ENCODE assay signal across 38 mouse cellular contexts in the genomic region with DNA sequence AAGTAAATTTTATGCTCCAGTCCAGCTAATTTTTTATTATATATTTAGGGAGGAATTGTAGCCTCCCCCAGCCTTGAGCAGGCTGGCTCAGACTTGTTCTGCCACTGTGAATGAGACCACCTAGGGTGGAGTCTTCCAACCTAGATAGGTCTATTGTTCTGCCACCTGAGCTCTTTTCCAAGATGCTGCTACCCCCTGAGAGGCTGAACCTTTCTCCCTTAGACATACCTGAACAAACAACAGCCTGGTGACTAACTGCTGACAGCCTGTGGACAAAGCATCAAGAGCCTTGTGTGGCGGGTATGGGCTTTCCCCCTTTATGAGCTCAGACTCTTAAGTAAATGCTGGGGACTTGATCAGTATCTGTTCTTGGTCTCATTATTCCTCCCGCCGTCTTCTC. TPM values are rescaled to one million over a fixed set of nuclear protein-coding genes. Genes with fewer than 3 reads are reported as not detected.
"Had no signal": no experiment of that assay in that cellular context is flagged by ENCODE, and none has a peak within 500 bp of the region (broad histone marks: within the 10 kb centered on the region; RNA-seq: fewer than 3 reads in every experiment).

No protein-coding gene starts in this region.

RNA-seq across cellular contexts. Expression of a gene that starts 54.0 kb away (rescaled TPM):
- total RNA-seq: left cerebral cortex, postnatal 25 days; left cerebral cortex, postnatal 36 days; left cerebral cortex, postnatal 4 days; liver, adult 2 months; megakaryocyte progenitor cell, adult 5-6 weeks; megakaryocyte, adult 5-6 weeks; megakaryocyte-erythroid progenitor cell, adult 5-6 weeks; midbrain, postnatal 0 days; monocyte, adult 5-6 weeks had no signal
- polyA plus RNA-seq: limb, embryonic 10.5 days; limb, embryonic 11.5 days; limb, embryonic 12.5 days; limb, embryonic 14.5 days; limb, embryonic 15.5 days; liver, adult 2 months; liver, embryonic 11.5 days; liver, embryonic 12.5 days; liver, embryonic 13.5 days; liver, embryonic 14.5 days; liver, embryonic 15.5 days; liver, embryonic 16.5 days; liver, postnatal 0 days; lung, adult 2 months; lung, embryonic 14.5 days; lung, embryonic 15.5 days; lung, embryonic 16.5 days; lung, postnatal 0 days; macrophage; midbrain, embryonic 10.5 days; midbrain, embryonic 11.5 days; midbrain, embryonic 12.5 days; midbrain, embryonic 13.5 days; midbrain, embryonic 14.5 days; midbrain, embryonic 15.5 days; midbrain, embryonic 16.5 days; myocyte; neural tube, embryonic 11.5 days; neural tube, embryonic 12.5 days; neural tube, embryonic 13.5 days had no signal
